Mouse (Mus musculus): ENCODE measurements at regions not wholly inside any gene's neighbourhood (a gene's known extent, or its start where the extent isn't known, plus 50 kb on each side); places are given as distances from the start of the nearest gene placed in this dataset.
A peak's percentile ranks its signal among the peaks of the same experiment; 100 is the strongest.
"Not testable (repeated sequence)": the region's sequence is repeated elsewhere in the genome, so short reads cannot be mapped to it uniquely, and the experiment has no call there.

GRCm38 (mm10) chr5:26586108-26586507 is 230.9 kb upstream of the Dpp6 start:
- DNase-seq, result no peak

GRCm38 (mm10) chr5:26590886-26591285 is 226.1 kb upstream of the Dpp6 start:
- DNase-seq, result no peak

GRCm38 (mm10) chr5:26592341-26592740 is 224.7 kb upstream of the Dpp6 start:
- DNase-seq, result no peak

- no peak for DNase-seq
Observed at GRCm38 (mm10) chr5:26597991-26598390, 219.0 kb upstream of the Dpp6 start.

GRCm38 (mm10) chr5:26619272-26619671 is 197.7 kb upstream of the Dpp6 start:
- DNase-seq, result no peak

GRCm38 (mm10) chr5:26622116-26622515 is 194.9 kb upstream of the Dpp6 start:
- no peak for DNase-seq

- DNase-seq, result no peak
Observed at GRCm38 (mm10) chr5:26671478-26671877, 145.5 kb upstream of the Dpp6 start.

- no peak for DNase-seq
Observed at GRCm38 (mm10) chr5:26689775-26690174, 127.2 kb upstream of the Dpp6 start.

GRCm38 (mm10) chr5:26691121-26691520 is 125.9 kb upstream of the Dpp6 start:
- DNase-seq, result no peak

- DNase-seq, result no peak
Observed at GRCm38 (mm10) chr5:26692013-26692412, 125.0 kb upstream of the Dpp6 start.

- DNase-seq, result not testable (repeated sequence)
Observed at GRCm38 (mm10) chr5:26703621-26704020, 113.4 kb upstream of the Dpp6 start.

- DNase-seq, result no peak
Observed at GRCm38 (mm10) chr5:26707661-26708060, 109.3 kb upstream of the Dpp6 start.

- DNase-seq, result no peak
Observed at GRCm38 (mm10) chr5:26724491-26724890, 92.5 kb upstream of the Dpp6 start.

- DNase-seq, result no peak
Observed at GRCm38 (mm10) chr5:26725953-26726352, 91.0 kb upstream of the Dpp6 start.

- not testable (repeated sequence) for DNase-seq
Observed at GRCm38 (mm10) chr5:26751196-26751595, 65.8 kb upstream of the Dpp6 start.

- peak in 1 of 2 experiments; percentile 26 for DNase-seq
Observed at GRCm38 (mm10) chr5:26751601-26752305, 65.2 kb upstream of the Dpp6 start.

GRCm38 (mm10) chr5:26754129-26754528 is 62.9 kb upstream of the Dpp6 start:
- peak; percentile 40 to 71 for DNase-seq

Data from kidney, postnatal 36 days (tissue).